Mouse (Mus musculus) heart, adult 11 months (tissue): ENCODE measurements at regions not wholly inside any gene's neighbourhood (a gene's known extent, or its start where the extent isn't known, plus 50 kb on each side); places are given as distances from the start of the nearest gene placed in this dataset.
A peak's percentile ranks its signal among the peaks of the same experiment; 100 is the strongest.

Experiments used
- DNase-seq: peaks from one replicate; pipeline ENCODE4 v3.0.0; 2022

- peak; percentile 52 for DNase-seq
Measured at GRCm38 (mm10) chr10:121150668-121151067, 116.9 kb downstream of the Wif1 start.

GRCm38 (mm10) chr10:121153625-121154024 is 119.9 kb downstream of the Wif1 start:
- peak; percentile 96 for DNase-seq

- peak; percentile 29 for DNase-seq
Measured at GRCm38 (mm10) chr10:121160499-121160898, 126.7 kb downstream of the Wif1 start.

- DNase-seq = peak; percentile 90
Measured at GRCm38 (mm10) chr10:121161201-121161600, 127.4 kb downstream of the Wif1 start.

GRCm38 (mm10) chr10:121174022-121174421 is 140.3 kb downstream of the Wif1 start:
- no peak for DNase-seq

GRCm38 (mm10) chr10:121189139-121189538 is 155.4 kb downstream of the Wif1 start:
- no peak for DNase-seq

- DNase-seq = peak; percentile 25
Measured at GRCm38 (mm10) chr10:121199236-121199635, 151.8 kb downstream of the Tbc1d30 start.

GRCm38 (mm10) chr10:121202531-121202930 is 148.5 kb downstream of the Tbc1d30 start:
- peak; percentile 57 for DNase-seq

DNA sequence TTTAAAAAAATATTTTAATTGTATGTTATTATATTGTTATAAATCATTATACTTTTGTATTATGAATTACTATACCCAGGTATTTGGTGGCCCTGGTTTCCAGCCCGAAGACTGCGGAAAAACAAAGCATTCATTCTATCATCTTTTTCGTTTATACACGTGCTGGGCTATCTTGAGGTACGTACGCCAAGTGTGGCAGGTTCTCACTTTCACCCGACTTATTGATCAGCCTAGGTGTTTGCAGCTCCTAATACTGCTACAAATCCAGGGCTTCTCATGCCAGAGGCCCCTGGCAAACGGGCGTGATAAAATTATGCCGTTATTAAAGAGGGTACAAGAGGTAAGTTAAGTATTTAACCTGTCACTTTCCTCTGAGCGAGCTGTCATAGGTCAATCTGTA is 145.5 kb downstream of the Tbc1d30 start:
- peak; percentile 76 for DNase-seq

DNA sequence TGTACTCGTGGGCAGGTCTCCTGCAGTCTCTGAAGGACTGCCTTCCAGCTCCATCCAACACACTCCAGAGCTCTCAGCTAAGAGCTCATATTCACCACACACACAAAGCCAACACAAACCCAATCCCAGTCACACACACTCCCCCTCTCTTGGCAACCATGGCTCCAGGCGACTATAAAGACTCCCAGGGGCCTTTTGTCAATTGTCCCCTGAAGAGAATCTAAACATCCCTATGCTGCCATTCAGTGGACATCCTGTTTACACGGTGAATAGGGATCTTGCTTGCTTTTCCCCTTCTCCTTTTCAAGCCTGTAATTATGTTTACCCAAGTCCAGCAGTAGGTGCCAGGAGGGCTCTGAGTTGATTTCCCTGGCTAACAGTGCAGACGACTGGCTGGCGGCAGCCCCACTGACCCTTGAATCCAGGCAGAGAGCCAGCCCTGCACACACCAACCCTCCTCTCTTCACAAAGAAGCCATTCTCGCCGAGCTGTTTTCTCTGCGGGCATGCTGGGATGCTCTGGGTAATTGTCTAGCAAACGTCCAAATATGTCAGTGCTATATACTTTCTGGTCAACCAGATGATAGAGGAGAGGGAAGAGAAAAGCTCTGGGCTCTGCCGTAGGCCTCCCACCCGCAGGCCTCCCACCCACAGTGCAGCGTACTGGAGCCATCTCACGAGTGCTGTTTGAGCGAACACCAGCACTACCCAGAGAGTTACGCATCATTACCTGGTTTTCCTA is 144.9 kb downstream of the Tbc1d30 start:
- peak; percentile 95 for DNase-seq

- DNase-seq = peak; percentile 11
Measured at GRCm38 (mm10) chr10:121206743-121207039, 144.4 kb downstream of the Tbc1d30 start.
